Mouse (Mus musculus) forebrain, embryonic 14.5 days (tissue): ENCODE data around the gene Fzd4. TPM values are rescaled to one million over a fixed set of nuclear protein-coding genes. Genes with fewer than 3 reads are reported as not detected.
A peak's percentile ranks its signal among the peaks of the same experiment; 100 is the strongest.

ENCODE experiments used
- ATAC-seq: fragments of 200-750 bp; cut with Nextera tagmentation; 2 replicates; pipeline ENCODE4 v1.8.0; 2017; ENCODE audit warnings: mild to moderate bottlenecking, moderate library complexity
- DNase-seq: peaks from one replicate; pipeline ENCODE4 v3.0.0-alpha.2; 2015; ENCODE audit warnings: low spot score
- H3K27ac ChIP-seq: fragments of 300-500 bp; sonication (generic); 2 replicates; pipeline ENCODE4 v1.5.1; 2014; ENCODE audit warnings: low read depth, mild to moderate bottlenecking, control low read depth, low read length, moderate library complexity
- H3K27me3 ChIP-seq: fragments of 300-500 bp; sonication (generic); replicated peaks from 2 replicates; pipeline ENCODE4 v1.6.1; 2014; ENCODE audit warnings: low read length, control low read depth, mixed read lengths; ENCODE audit not compliant: control insufficient read depth, insufficient read depth
- H3K36me3 ChIP-seq: fragments of 300-500 bp; sonication (generic); 2 replicates; pipeline ENCODE4 v1.6.1; 2014; ENCODE audit warnings: low read length, control low read depth; ENCODE audit not compliant: control insufficient read depth, insufficient read depth
- H3K4me1 ChIP-seq: fragments of 300-500 bp; sonication (generic); 2 replicates; pipeline ENCODE4 v1.6.1; 2014; ENCODE audit warnings: antibody characterized with exemption, low read length, control low read depth; ENCODE audit not compliant: control insufficient read depth, insufficient read depth
- H3K4me2 ChIP-seq: fragments of 300-500 bp; sonication (generic); 2 replicates; pipeline ENCODE4 v1.6.1; 2014; ENCODE audit warnings: mild to moderate bottlenecking, control low read depth, low read length
- H3K4me3 ChIP-seq: fragments of 300-500 bp; sonication (generic); 2 replicates; pipeline ENCODE4 v1.5.1; 2014; ENCODE audit warnings: low read depth, low read length, control low read depth
- H3K9ac ChIP-seq: fragments of 300-500 bp; sonication (generic); 2 replicates; pipeline ENCODE4 v1.6.1; 2014; ENCODE audit warnings: mild to moderate bottlenecking, low read length, control low read depth, moderate library complexity
- H3K9me3 ChIP-seq: fragments of 300-500 bp; sonication (generic); replicated peaks from 2 replicates; pipeline ENCODE4 v1.6.1; 2016; ENCODE audit warnings: low read length, control low read depth, mixed read lengths; ENCODE audit not compliant: control insufficient read depth
- WGBS: fragments of 180-500 bp; shearing (Covaris S2); extraction: QIAGEN DNeasy Blood & Tissue Kit; methylation state at CpG from one replicate; pipeline ENCODE4 v1.1.7; 2014; 5-methylcytosine and 5-hydroxymethylcytosine counted together
- polyA plus RNA-seq: library from polyadenylated mRNA; unstranded; fragments of >200 nt; fragmentation: Nextera tagmentation; extraction: Ambion mirVana; gene quantifications from 2 replicates; pipeline ENCODE4 v1.2.1, GENCODE M21; 2014

Gene Fzd4
- polyA plus RNA-seq, 1 experiment from 2014 or later, result 1.6 TPM

DNA sequence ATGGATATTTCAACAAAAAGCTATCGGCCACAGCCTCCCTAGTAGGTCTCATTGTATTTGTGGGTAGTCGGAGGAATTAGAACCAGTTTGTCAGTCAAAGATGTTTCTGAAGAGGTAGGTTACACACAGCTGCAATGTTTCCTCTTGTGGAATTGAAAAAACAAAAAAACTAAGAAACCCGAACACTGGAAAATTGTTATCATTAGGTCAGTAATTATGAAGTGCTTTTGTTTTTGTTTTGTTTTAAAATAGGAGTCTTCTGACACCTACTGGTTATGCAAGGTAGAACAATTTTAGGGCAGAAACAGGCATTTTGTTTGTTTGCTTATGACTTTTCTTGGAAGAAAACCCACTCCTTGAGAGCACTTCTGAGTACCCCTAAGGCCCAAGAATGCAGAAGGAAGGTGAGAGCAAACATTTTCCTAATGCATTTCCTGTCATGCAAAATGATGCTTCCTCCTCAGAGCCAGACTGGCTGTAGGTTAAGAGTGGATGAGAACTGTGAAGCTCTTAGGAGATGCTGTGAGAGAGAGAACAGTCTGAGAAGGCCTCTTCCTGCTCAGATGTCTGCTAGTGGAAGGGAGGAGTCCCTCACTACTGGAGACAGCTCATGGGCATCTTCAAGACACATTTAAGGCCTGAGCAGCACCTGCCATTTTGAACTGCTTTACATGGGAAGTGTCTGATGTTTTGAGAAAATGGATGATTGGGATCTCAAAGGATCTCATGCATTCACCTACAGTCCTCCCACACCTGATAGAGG, 14.9 kb downstream of the Fzd4 start:
- Histone ChIP-seq H3K4me1 (no peaks in the 10 kb centered on the region), H3K27me3 (no peaks in the 10 kb centered on the region), H3K9ac (no peak overlapping the region), H3K4me3 (no peak overlapping the region), H3K9me3 (no peaks in the 10 kb centered on the region), H3K4me2 (no peak overlapping the region), H3K27ac (no peak overlapping the region), H3K36me3 (no peaks in the 10 kb centered on the region)
- WGBS, result 61% methylated on average over 3 of the region's 3 CpGs
- DNase-seq (peak; percentile 62), ATAC-seq (0 out of 2 replicates have a peak, but pooled peaks have one; percentile 40)

DNA sequence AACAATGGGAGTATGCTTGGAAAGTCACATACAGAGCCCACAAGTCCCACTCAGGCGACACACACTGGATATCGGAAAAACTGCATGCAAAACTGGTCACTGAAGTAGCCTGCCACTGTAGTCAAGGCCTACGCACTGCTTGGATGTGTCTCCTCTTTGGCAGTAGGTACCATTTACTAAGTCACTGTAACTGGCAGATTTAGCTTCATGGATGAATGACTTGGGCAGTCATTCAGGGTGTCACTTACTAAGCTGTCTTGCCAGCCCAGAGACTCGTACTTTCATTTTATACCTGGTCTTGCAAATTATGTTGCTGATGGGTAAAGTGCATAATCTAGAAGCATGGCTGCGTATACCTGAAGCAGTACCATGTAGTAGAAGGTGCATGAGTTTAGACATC, 17.1 kb downstream of the Fzd4 start:
- WGBS, result 90% methylated on average over 5 of the region's 5 CpGs
- no peak for ATAC-seq
- DNase-seq, result no peak
- H3K27ac ChIP-seq, result no peak overlapping the region
- no peak overlapping the region for H3K4me3 ChIP-seq
- no peaks in the 10 kb centered on the region for H3K27me3 ChIP-seq
- no peaks in the 10 kb centered on the region for H3K9me3 ChIP-seq
- no peaks in the 10 kb centered on the region for H3K36me3 ChIP-seq
- H3K4me1 ChIP-seq, result no peaks in the 10 kb centered on the region
- no peak overlapping the region for H3K4me2 ChIP-seq
- H3K9ac ChIP-seq, result no peak overlapping the region

DNA sequence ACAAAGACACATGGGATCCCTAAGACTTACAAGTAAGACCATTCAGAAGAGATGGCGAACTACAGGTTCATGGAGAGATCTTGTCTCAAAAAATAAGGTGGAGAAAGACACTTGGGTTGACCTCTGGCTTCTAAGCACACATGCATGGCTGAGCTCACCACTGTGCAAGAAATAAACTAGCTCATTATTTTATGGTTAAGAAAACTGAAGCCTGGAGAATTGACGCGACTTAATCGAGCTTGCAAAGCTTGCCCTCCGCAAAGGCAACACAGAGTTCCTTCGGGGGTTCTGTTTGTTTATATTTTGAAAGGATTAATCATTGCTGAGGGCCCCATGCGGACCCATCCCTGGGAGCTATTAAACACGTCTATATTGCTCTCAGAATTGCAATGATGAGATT, 18.5 kb downstream of the Fzd4 start:
- H3K27ac ChIP-seq, result no peak overlapping the region

DNA sequence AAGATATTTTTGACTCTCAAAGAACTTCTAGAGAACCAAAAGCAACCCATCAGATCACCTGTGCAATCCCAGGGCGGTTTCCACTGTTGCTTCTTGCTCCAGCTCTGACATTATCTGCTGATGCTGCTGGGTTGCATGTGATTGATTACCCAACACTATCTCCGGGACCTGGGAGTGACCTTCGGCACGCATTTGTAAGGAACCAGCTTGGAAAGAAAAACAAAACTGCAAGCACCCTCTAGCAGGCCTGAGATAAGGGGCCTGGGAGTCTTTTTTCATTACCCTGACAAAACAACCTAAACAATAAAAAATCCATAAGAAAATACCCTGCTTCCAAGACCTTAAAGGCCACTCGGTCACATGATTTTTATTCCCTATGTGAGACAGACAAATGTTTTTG, 19.0 kb downstream of the Fzd4 start:
- ATAC-seq (no peak), DNase-seq (no peak)
- 43% methylated on average over 5 of the region's 5 CpGs for WGBS
- Histone ChIP-seq H3K9ac (no peak overlapping the region), H3K36me3 (no peaks in the 10 kb centered on the region), H3K4me3 (no peak overlapping the region), H3K4me1 (no peaks in the 10 kb centered on the region), H3K27me3 (no peaks in the 10 kb centered on the region), H3K9me3 (no peaks in the 10 kb centered on the region), H3K4me2 (no peak overlapping the region), H3K27ac (no peak overlapping the region)

More for the DNA sequence above, 18.5 kb downstream of the Fzd4 start:
- Histone ChIP-seq H3K36me3 (no peaks in the 10 kb centered on the region), H3K4me2 (no peak overlapping the region), H3K27me3 (no peaks in the 10 kb centered on the region), H3K4me3 (no peak overlapping the region), H3K9me3 (no peaks in the 10 kb centered on the region), H3K9ac (no peak overlapping the region), H3K4me1 (no peaks in the 10 kb centered on the region)
- DNase-seq (no peak), ATAC-seq (no peak)
- 50% methylated on average over 8 of the region's 8 CpGs for WGBS

DNA sequence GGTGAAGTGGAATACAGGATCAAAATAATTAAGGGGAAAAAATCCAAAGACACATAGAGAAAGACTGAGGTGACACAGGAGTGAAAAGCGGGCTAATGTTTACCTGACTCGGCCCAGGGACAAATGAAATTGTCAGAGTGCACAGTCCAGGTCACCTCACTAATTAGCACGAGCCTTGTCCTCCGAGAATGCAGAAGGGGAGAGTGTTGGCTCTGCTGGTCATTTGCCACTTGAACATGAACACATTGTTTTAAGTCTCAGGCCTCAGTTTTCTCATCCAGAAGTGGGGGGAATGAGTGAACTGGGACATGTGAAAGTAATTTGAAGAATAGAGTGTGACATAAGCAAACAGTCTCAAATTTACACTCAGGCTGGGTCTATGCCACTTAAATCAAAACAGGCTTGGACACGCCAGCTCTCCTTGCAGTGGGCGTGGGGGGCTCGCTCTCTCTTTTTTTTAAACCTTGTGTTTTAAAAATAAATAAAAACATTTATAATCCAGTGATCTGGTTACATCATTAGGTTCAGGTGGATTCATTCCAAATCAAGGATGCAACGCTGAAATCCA, 19.6 kb downstream of the Fzd4 start:
- H3K27ac ChIP-seq, result no peak overlapping the region
- WGBS, result 65% methylated on average over 8 of the region's 8 CpGs
- no peak overlapping the region for H3K4me3 ChIP-seq
- no peaks in the 10 kb centered on the region for H3K27me3 ChIP-seq
- H3K4me2 ChIP-seq, result no peak overlapping the region
- DNase-seq (no peak), ATAC-seq (no peak)
- H3K4me1 ChIP-seq, result no peaks in the 10 kb centered on the region
- no peaks in the 10 kb centered on the region for H3K9me3 ChIP-seq
- no peak overlapping the region for H3K9ac ChIP-seq
- H3K36me3 ChIP-seq, result no peaks in the 10 kb centered on the region

DNA sequence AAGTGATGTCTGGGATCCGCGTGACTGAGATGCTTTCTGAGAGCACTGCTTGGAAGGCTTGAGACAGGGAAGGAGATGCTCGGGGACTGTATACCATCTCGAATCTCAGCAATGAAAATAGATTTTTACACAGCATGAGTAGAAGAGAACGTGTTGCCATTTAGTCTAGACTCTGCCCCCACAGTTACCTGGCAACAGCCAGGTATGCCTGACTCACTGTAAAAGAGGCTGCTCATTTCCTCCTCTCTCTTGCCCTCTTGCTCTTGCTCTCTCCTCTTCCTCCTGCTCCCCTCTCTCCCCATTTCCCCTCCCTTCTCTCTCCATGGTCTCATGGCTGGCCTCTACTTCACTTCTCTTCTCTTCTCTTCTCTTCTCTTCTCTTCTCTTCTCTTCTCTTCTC, 20.5 kb downstream of the Fzd4 start:
- Histone ChIP-seq H3K9me3 (no peaks in the 10 kb centered on the region), H3K27me3 (no peaks in the 10 kb centered on the region), H3K36me3 (no peaks in the 10 kb centered on the region), H3K27ac (no peak overlapping the region), H3K4me3 (no peak overlapping the region), H3K9ac (no peak overlapping the region), H3K4me1 (no peaks in the 10 kb centered on the region), H3K4me2 (no peak overlapping the region)
- ATAC-seq, result no peak
- WGBS, result 88% methylated on average over 5 of the region's 5 CpGs
- no peak for DNase-seq

DNA sequence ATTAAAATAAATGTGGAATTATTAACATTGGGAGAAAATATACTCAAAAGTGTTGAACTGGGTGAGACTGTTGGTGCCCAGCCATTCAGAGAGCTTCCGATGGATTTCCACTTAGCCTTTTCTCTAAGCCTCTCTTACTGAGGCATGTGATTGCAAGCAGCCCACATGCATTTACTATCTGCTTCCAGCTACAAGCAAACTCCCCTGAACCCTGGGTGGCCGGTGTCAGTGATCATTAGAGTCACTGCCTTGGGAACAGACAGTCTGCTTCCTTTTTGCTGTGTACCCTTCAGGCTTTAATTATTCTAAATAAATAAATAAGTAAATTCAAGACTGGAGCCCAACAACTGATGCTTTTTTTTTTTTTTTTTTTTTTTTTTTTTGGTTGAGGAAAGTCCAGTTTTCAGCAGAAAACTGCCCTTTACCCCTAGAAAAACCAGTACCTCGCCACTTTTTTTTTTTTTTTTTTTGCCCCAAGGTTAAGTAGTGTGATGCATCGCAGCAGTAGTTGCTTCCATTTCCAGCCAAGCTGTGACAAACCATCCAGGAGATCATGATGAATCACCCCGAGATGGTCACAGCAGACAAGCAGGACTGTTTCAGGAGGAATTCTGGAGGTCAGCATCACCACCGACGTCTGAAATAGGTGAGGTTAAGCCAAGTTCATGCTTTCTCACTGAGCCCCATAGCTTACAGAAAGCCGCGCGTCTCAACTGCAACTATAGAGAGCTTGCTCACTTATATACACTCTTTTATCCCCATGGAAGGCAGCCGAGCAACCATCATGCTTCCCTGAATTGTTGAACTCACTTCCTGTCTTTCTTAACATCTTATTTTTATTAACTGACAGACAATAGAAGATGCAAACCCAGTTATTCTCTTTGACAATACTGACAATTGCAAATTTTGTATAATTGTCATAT, 21.9 kb downstream of the Fzd4 start:
- H3K36me3 ChIP-seq, result no peaks in the 10 kb centered on the region
- H3K9ac ChIP-seq, result no peak overlapping the region
- no peak for ATAC-seq
- H3K4me1 ChIP-seq, result no peaks in the 10 kb centered on the region
- no peak overlapping the region for H3K27ac ChIP-seq
- H3K4me3 ChIP-seq, result no peak overlapping the region
- no peaks in the 10 kb centered on the region for H3K9me3 ChIP-seq
- no peak for DNase-seq
- 82% methylated on average over 11 of the region's 11 CpGs for WGBS
- H3K4me2 ChIP-seq, result no peak overlapping the region
- no peaks in the 10 kb centered on the region for H3K27me3 ChIP-seq

DNA sequence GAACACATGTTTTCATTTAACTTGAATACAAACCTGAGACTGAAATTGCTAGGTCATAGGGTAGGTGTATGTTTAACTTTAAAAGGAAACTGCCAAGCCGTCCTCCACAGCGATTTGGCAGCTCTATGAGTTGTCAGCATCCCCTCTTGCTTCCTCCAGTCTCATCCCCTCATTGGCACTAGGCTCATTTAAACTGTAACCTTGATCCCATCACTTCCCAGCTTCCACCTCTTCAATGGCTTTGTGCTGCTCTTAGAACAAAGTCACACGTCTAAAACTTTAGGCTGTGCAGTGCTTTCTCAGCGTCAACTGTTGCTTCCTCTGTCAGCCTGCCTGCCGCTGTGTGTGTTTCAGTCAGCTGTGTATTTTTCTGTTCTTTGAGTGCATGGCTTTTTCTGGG, 22.9 kb downstream of the Fzd4 start:
- no peak for DNase-seq
- Histone ChIP-seq H3K9me3 (no peaks in the 10 kb centered on the region), H3K27me3 (no peaks in the 10 kb centered on the region), H3K36me3 (no peaks in the 10 kb centered on the region), H3K4me1 (no peaks in the 10 kb centered on the region), H3K9ac (no peak overlapping the region), H3K4me2 (no peak overlapping the region), H3K27ac (no peak overlapping the region), H3K4me3 (no peak overlapping the region)
- 65% methylated on average over 5 of the region's 5 CpGs for WGBS
- ATAC-seq, result no peak
